Mouse (Mus musculus) liver, embryonic 14.5 days (tissue): Measurements from ENCODE around the gene Hmgcs2.

Experiments used
- CTCF ChIP-seq: IDR thresholded peaks from 2 replicates; pipeline ENCODE4 v1.5.1; 2016; ENCODE audit warnings: antibody characterized with exemption, low read depth, control low read depth
- EP300 ChIP-seq: IDR thresholded peaks from 2 replicates; pipeline ENCODE4 v1.6.1; 2016; ENCODE audit warnings: antibody characterized with exemption, low read depth

DNA sequence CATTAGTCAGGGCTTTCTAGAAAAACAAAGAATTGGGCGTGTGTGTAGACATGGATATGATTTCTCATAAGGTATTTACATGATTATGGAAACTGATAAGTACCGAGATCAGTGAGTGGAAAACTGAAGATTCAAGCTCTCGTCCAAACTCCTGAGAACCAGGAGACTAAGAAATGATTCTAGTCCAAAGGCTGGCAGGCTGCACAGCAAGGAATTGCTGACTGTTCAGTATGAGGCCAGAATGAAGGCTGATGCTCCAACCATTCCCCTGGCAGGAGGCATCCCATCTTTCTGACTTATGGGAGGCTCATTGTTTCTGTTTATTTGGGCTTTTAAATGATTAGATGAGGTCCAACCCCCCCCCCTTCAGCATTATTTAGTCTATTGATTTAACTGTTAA is 19.7 kb upstream of the Hmgcs2 start:
- TF ChIP-seq CTCF, result no peak
- no peak for TF ChIP-seq EP300
